Mouse (Mus musculus) neural tube, embryonic 11.5 days (tissue): ENCODE results near the gene BC051142. TPM values are rescaled to one million over a fixed set of nuclear protein-coding genes. Genes with fewer than 3 reads are reported as not detected.
"Not testable (repeated sequence)": the region's sequence is repeated elsewhere in the genome, so short reads cannot be mapped to it uniquely, and the experiment has no call there.

Experiments used
- ATAC-seq: fragments of 200-750 bp; cut with Nextera tagmentation; 2 replicates; pipeline ENCODE4 v1.8.0; 2017; ENCODE audit warnings: moderate number of reproducible peaks, mild to moderate bottlenecking, moderate TSS enrichment, moderate library complexity; ENCODE audit not compliant: insufficient read depth, low FRiP score, low TSS enrichment
- DNase-seq: peaks from one replicate; pipeline ENCODE4 v3.0.0-alpha.2; 2015; ENCODE audit warnings: low spot score
- H3K27ac ChIP-seq: fragments of 300-500 bp; sonication (generic); 2 replicates; pipeline ENCODE4 v1.5.1; 2014; ENCODE audit warnings: low read depth, mild to moderate bottlenecking, low read length
- H3K27me3 ChIP-seq: fragments of 300-500 bp; sonication (generic); 2 replicates; pipeline ENCODE4 v1.6.1; 2014; ENCODE audit warnings: mild to moderate bottlenecking, low read length, mixed read lengths; ENCODE audit not compliant: control insufficient read depth, insufficient read depth
- H3K36me3 ChIP-seq: fragments of 300-500 bp; sonication (generic); 2 replicates; pipeline ENCODE4 v1.6.1; 2014; ENCODE audit warnings: mild to moderate bottlenecking, low read length, moderate library complexity, mixed read lengths; ENCODE audit not compliant: control insufficient read depth, insufficient read depth
- H3K4me1 ChIP-seq: fragments of 300-500 bp; sonication (generic); 2 replicates; pipeline ENCODE4 v1.6.1; 2014; ENCODE audit warnings: low read length, mixed read lengths; ENCODE audit not compliant: control insufficient read depth, insufficient read depth
- H3K4me2 ChIP-seq: fragments of 300-500 bp; sonication (generic); 2 replicates; pipeline ENCODE4 v1.6.1; 2014; ENCODE audit warnings: low read depth, mild to moderate bottlenecking, moderate library complexity
- H3K4me3 ChIP-seq: fragments of 300-500 bp; sonication (generic); 2 replicates; pipeline ENCODE4 v1.5.1; 2014; ENCODE audit warnings: low read depth, low read length
- H3K9ac ChIP-seq: fragments of 300-500 bp; sonication (generic); 2 replicates; pipeline ENCODE4 v1.6.1; 2014; ENCODE audit warnings: mild to moderate bottlenecking, low read length
- H3K9me3 ChIP-seq: fragments of 300-500 bp; sonication (generic); 2 replicates; pipeline ENCODE4 v1.6.1; 2016; ENCODE audit warnings: low read length; ENCODE audit not compliant: control insufficient read depth
- WGBS: fragments of 180-500 bp; shearing (Covaris S2); extraction: QIAGEN DNeasy Blood & Tissue Kit; methylation state at CpG from one replicate; pipeline ENCODE4 v1.1.7; 2014; 5-methylcytosine and 5-hydroxymethylcytosine counted together
- polyA plus RNA-seq: library from polyadenylated mRNA; unstranded; fragments of >200 nt; fragmentation: Nextera tagmentation; extraction: Ambion mirVana; gene quantifications from 2 replicates; pipeline ENCODE4 v1.2.1, GENCODE M21; 2014

Gene BC051142
- polyA plus RNA-seq, 1 experiment from 2014 or later: 1.7 TPM

GRCm38 (mm10) chr17:34437120-34437519 is 38.5 kb downstream of the BC051142 start:
- DNase-seq (no peak), ATAC-seq (no peak)
- no peaks in the 10 kb centered on the region for H3K4me1 ChIP-seq
- WGBS: 63% methylated on average over 4 of the region's 4 CpGs
- H3K27ac ChIP-seq: no peak overlapping the region
- no peak overlapping the region for H3K4me3 ChIP-seq
- H3K9me3 ChIP-seq: no peaks in the 10 kb centered on the region
- no peaks in the 10 kb centered on the region for H3K27me3 ChIP-seq
- no peak overlapping the region for H3K9ac ChIP-seq
- H3K4me2 ChIP-seq: no peak overlapping the region
- no peaks in the 10 kb centered on the region for H3K36me3 ChIP-seq

- no peaks in the 10 kb centered on the region for H3K36me3 ChIP-seq
- H3K9ac ChIP-seq: no peak overlapping the region
- ATAC-seq (no peak), DNase-seq (no peak)
- WGBS: 70% methylated on average over 7 of the region's 7 CpGs
- no peak overlapping the region for H3K4me3 ChIP-seq
- H3K27me3 ChIP-seq: no peaks in the 10 kb centered on the region
- H3K9me3 ChIP-seq: no peaks in the 10 kb centered on the region
- H3K4me2 ChIP-seq: no peak overlapping the region
- H3K4me1 ChIP-seq: no peaks in the 10 kb centered on the region
- H3K27ac ChIP-seq: no peak overlapping the region
Measured at GRCm38 (mm10) chr17:34437606-34438005, 39.0 kb downstream of the BC051142 start.

- H3K36me3 ChIP-seq: no peaks in the 10 kb centered on the region
- 79% methylated on average over 1 of the region's 1 CpGs for WGBS
- H3K4me3 ChIP-seq: no peak overlapping the region
- no peak overlapping the region for H3K4me2 ChIP-seq
- no peak overlapping the region for H3K9ac ChIP-seq
- no peaks in the 10 kb centered on the region for H3K4me1 ChIP-seq
- DNase-seq: no peak
- ATAC-seq: no peak
- H3K27ac ChIP-seq: no peak overlapping the region
- H3K9me3 ChIP-seq: no peaks in the 10 kb centered on the region
- no peaks in the 10 kb centered on the region for H3K27me3 ChIP-seq
Measured at GRCm38 (mm10) chr17:34438588-34438987, 40.0 kb downstream of the BC051142 start.

GRCm38 (mm10) chr17:34439795-34440194 is 41.2 kb downstream of the BC051142 start:
- DNase-seq (no peak), ATAC-seq (no peak)
- no peak overlapping the region for H3K4me3 ChIP-seq
- no peaks in the 10 kb centered on the region for H3K36me3 ChIP-seq
- no peaks in the 10 kb centered on the region for H3K9me3 ChIP-seq
- H3K9ac ChIP-seq: no peak overlapping the region
- H3K27me3 ChIP-seq: no peaks in the 10 kb centered on the region
- H3K4me1 ChIP-seq: no peaks in the 10 kb centered on the region
- WGBS: 58% methylated on average over 3 of the region's 3 CpGs
- H3K27ac ChIP-seq: no peak overlapping the region
- H3K4me2 ChIP-seq: no peak overlapping the region

DNA sequence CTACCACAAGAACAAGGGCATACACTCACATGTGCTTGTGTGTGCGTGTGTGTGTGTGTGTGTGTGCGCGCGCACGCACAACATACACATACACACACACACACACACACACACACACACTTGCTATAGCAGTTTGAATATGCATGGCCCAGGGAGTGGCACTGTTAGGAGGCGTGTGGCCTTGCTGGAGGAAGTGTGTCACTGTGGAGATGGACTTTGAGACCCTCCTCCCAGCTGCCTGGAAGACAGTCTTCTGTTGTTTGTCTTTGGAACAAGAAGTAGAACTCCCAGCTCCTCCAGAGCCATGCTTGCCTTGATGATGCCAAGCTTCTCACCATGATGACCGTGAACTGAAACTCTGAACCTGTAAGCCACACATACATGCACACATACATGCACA is 43.4 kb downstream of the BC051142 start:
- ATAC-seq (no peak), DNase-seq (no peak)
- no peak overlapping the region for H3K27ac ChIP-seq
- H3K4me2 ChIP-seq: no peak overlapping the region
- no peak overlapping the region for H3K4me3 ChIP-seq
- WGBS: 89% methylated on average over 7 of the region's 7 CpGs
- no peak overlapping the region for H3K9ac ChIP-seq
- H3K27me3 ChIP-seq: no peaks in the 10 kb centered on the region
- no peaks in the 10 kb centered on the region for H3K4me1 ChIP-seq
- H3K9me3 ChIP-seq: no peaks in the 10 kb centered on the region
- H3K36me3 ChIP-seq: no peaks in the 10 kb centered on the region

GRCm38 (mm10) chr17:34448473-34449041 is 49.9 kb downstream of the BC051142 start:
- ATAC-seq (no peak), DNase-seq (no peak)
- no peak overlapping the region for H3K27ac ChIP-seq
- no peak overlapping the region for H3K4me2 ChIP-seq
- WGBS: 72% methylated on average over 6 of the region's 6 CpGs
- H3K4me1 ChIP-seq: no peaks in the 10 kb centered on the region
- H3K9ac ChIP-seq: no peak overlapping the region
- no peaks in the 10 kb centered on the region for H3K9me3 ChIP-seq
- no peak overlapping the region for H3K4me3 ChIP-seq
- no peaks in the 10 kb centered on the region for H3K36me3 ChIP-seq
- no peaks in the 10 kb centered on the region for H3K27me3 ChIP-seq

DNA sequence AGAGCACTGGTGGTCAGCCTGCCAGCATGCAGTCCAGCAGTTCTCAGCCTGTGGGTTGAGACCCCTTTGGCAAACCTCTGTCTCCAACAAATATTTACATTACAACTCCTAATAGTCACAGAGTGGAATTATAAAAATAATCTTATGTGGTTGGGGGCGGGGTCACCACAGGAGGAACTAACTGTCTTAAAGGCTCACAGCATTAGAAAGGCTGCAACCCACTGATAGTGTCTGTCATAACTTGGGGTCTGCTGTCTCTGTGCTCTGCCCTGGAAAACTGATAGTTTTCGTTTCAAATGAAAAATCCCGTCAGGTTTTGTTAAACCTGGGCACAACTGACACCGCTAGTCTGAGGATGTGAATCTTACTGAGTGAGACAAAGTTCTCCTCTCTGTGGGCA is 59.0 kb downstream of the BC051142 start:
- Histone ChIP-seq H3K36me3 (no peaks in the 10 kb centered on the region), H3K9me3 (no peaks in the 10 kb centered on the region), H3K4me2 (no peak overlapping the region), H3K27me3 (no peaks in the 10 kb centered on the region), H3K9ac (no peak overlapping the region), H3K4me1 (no peaks in the 10 kb centered on the region), H3K4me3 (no peak overlapping the region), H3K27ac (no peak overlapping the region)
- WGBS: 83% methylated on average over 4 of the region's 4 CpGs
- ATAC-seq (no peak), DNase-seq (no peak)

DNA sequence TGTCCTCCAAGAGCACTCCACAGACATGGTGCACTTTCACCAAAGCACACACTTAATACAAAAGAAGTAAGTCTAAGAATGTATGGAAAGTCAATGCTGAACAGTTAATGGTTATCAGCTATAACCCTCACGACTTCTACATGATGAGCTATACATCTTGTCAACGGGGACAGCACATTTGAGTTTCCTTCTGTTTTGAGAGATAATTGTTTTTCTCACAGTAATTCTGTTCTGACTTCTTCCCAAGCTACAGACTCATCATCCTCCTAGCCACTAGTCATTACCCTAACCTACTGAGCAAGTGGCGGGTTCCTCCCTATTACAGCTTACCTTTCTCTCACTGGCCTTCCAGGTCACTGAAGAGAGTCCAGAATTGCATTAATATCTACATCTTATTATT is 60.6 kb downstream of the BC051142 start:
- Histone ChIP-seq H3K9ac (no peak overlapping the region), H3K36me3 (no peaks in the 10 kb centered on the region), H3K27me3 (no peaks in the 10 kb centered on the region), H3K9me3 (no peaks in the 10 kb centered on the region), H3K27ac (no peak overlapping the region), H3K4me2 (no peak overlapping the region), H3K4me3 (no peak overlapping the region), H3K4me1 (no peaks in the 10 kb centered on the region)
- WGBS: 82% methylated on average over 3 of the region's 3 CpGs
- DNase-seq (no peak), ATAC-seq (no peak)

DNA sequence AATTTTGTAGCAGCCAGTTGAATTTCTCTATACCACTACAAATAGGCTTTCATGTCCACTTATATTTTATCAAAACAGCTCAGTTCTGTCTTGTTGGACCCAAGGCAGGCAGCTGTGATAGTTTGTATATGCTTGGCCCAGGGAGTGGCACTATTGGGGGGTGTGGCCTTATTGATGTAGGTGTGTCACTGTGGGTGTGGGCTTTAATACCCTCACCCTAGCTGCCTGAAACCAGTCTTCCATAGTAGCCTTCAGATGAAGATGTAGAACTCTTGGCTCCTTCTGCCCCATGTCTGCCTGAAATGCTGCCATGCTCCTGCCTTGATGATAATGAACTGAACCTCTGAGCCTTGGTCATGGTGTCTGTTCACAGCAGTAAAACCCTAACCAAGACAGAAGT is 67.3 kb downstream of the BC051142 start:
- not testable (repeated sequence) for H3K27ac ChIP-seq, H3K4me3 ChIP-seq, ATAC-seq

More for the DNA sequence above, 67.3 kb downstream of the BC051142 start:
- not testable (repeated sequence) for H3K9ac ChIP-seq, H3K4me1 ChIP-seq, H3K27me3 ChIP-seq, H3K4me2 ChIP-seq, DNase-seq, H3K36me3 ChIP-seq, H3K9me3 ChIP-seq
